Mouse (Mus musculus): ENCODE results near the gene Tenm1.

The Tenm1 gene

GRCm38 (mm10) chrX:43428855-43429263, at the start of gene Tenm1:
Tenm1 (minus strand) TSS chrX:43429126.
- peak; percentile 52 for DNase-seq (ENCODE audit: low read depth, low spot score)

GRCm38 (mm10) chrX:43467311-43467710, 38.4 kb upstream of the Tenm1 start:
- DNase-seq (ENCODE audit: low read depth, low spot score) = peak; percentile 94

GRCm38 (mm10) chrX:43430581-43430980, 1.7 kb upstream of the Tenm1 start:
- DNase-seq (ENCODE audit: low read depth, low spot score) = peak; percentile 78

GRCm38 (mm10) chrX:43429982-43430531, 1.1 kb upstream of the Tenm1 start:
- DNase-seq (ENCODE audit: low read depth, low spot score) = peak; percentile 28

- no peak for DNase-seq (ENCODE audit: low read depth, low spot score)
These were observed 411 bp upstream of the Tenm1 start for GRCm38 (mm10) chrX:43429337-43429736.

GRCm38 (mm10) chrX:43427961-43428365, 963 bp downstream of the Tenm1 start:
- peak; percentile 42 for DNase-seq (ENCODE audit: low read depth, low spot score)

GRCm38 (mm10) chrX:43427111-43427510, 1.8 kb downstream of the Tenm1 start:
- DNase-seq (ENCODE audit: low read depth, low spot score) = no peak

GRCm38 (mm10) chrX:43397957-43398356, 31.0 kb downstream of the Tenm1 start:
- no peak for DNase-seq (ENCODE audit: low read depth, low spot score)

- DNase-seq (ENCODE audit: low read depth, low spot score) = no peak
These were observed 40.8 kb downstream of the Tenm1 start for GRCm38 (mm10) chrX:43388106-43388505.

- peak; percentile 24 for DNase-seq (ENCODE audit: low read depth, low spot score)
These were observed 56.4 kb downstream of the Tenm1 start for GRCm38 (mm10) chrX:43372526-43372925.

GRCm38 (mm10) chrX:43319351-43319750, 109.6 kb downstream of the Tenm1 start:
- DNase-seq (ENCODE audit: low read depth, low spot score) = no peak

- no peak for DNase-seq (ENCODE audit: low read depth, low spot score)
These were observed 111.0 kb downstream of the Tenm1 start for GRCm38 (mm10) chrX:43317801-43318520.

- no peak for DNase-seq (ENCODE audit: low read depth, low spot score)
These were observed 193.1 kb downstream of the Tenm1 start for GRCm38 (mm10) chrX:43235844-43236243.

- no peak for DNase-seq (ENCODE audit: low read depth, low spot score)
These were observed 223.9 kb downstream of the Tenm1 start for GRCm38 (mm10) chrX:43205003-43205402.

- no peak for DNase-seq (ENCODE audit: low read depth, low spot score)
These were observed 226.6 kb downstream of the Tenm1 start for GRCm38 (mm10) chrX:43202249-43202783.

- no peak for DNase-seq (ENCODE audit: low read depth, low spot score)
These were observed 246.0 kb downstream of the Tenm1 start for GRCm38 (mm10) chrX:43182975-43183374.

GRCm38 (mm10) chrX:43151561-43151960, 277.4 kb downstream of the Tenm1 start:
- DNase-seq (ENCODE audit: low read depth, low spot score) = no peak

GRCm38 (mm10) chrX:43129696-43130095, 299.2 kb downstream of the Tenm1 start:
- DNase-seq (ENCODE audit: low read depth, low spot score) = no peak

GRCm38 (mm10) chrX:43122491-43122890, 306.4 kb downstream of the Tenm1 start:
- DNase-seq (ENCODE audit: low read depth, low spot score) = no peak

GRCm38 (mm10) chrX:43122001-43122400, 306.9 kb downstream of the Tenm1 start:
- no peak for DNase-seq (ENCODE audit: low read depth, low spot score)

GRCm38 (mm10) chrX:42986100-42986499, 442.8 kb downstream of the Tenm1 start:
- DNase-seq (ENCODE audit: low read depth, low spot score) = no peak

GRCm38 (mm10) chrX:42973562-42973961, 455.4 kb downstream of the Tenm1 start:
- DNase-seq (ENCODE audit: low read depth, low spot score) = peak; percentile 47

- no peak for DNase-seq (ENCODE audit: low read depth, low spot score)
These were observed 461.3 kb downstream of the Tenm1 start for GRCm38 (mm10) chrX:42967611-42968010.

Data from ES-CJ7 (cell line).